Mouse (Mus musculus) liver, postnatal 0 days (tissue): ENCODE measurements around the gene Arhgap15.

ENCODE experiments used
- CTCF ChIP-seq: sonication (generic); IDR thresholded peaks from 2 replicates; pipeline ENCODE4 v1.5.1; 2016; ENCODE audit warnings: antibody characterized with exemption, low read depth
- EP300 ChIP-seq: IDR thresholded peaks from 2 replicates; pipeline ENCODE4 v1.6.1; 2016; ENCODE audit warnings: antibody characterized with exemption, low read depth, mild to moderate bottlenecking

- TF ChIP-seq CTCF (no peak), EP300 (no peak)
Observed at GRCm38 (mm10) chr2:44352885-44353284, 604.3 kb downstream of the Arhgap15 start.
